Mouse (Mus musculus) inflammation-experienced regulatory T-cells, adult 6 months (primary cell): ENCODE measurements around the gene Kmt2e. TPM values are rescaled to one million over a fixed set of nuclear protein-coding genes. Genes with fewer than 3 reads are reported as not detected.

ENCODE experiments used
- ATAC-seq: one replicate; pipeline ENCODE4 v1.8.0; 2017
- polyA plus RNA-seq, 3 experiments: library from polyadenylated mRNA; unstranded; fragments of 100-300 nt; shearing (Covaris generic); gene quantifications; one replicate each; pipeline ENCODE4 v1.2.1; 2017

The Kmt2e gene
- polyA plus RNA-seq, 3 experiments from 2014 or later = 200 to 243 (median 210) TPM

GRCm38 (mm10) chr5:23432708-23433645, 1.3 kb upstream of the Kmt2e start:
- ATAC-seq = peak; percentile 64

- ATAC-seq = no peak
Observed at GRCm38 (mm10) chr5:23434598-23435481, 599 bp downstream of the Kmt2e start.

- no peak for ATAC-seq
Observed at GRCm38 (mm10) chr5:23435482-23436125, 1.4 kb downstream of the Kmt2e start.

GRCm38 (mm10) chr5:23436735-23437134, 2.5 kb downstream of the Kmt2e start:
- ATAC-seq = no peak

DNA sequence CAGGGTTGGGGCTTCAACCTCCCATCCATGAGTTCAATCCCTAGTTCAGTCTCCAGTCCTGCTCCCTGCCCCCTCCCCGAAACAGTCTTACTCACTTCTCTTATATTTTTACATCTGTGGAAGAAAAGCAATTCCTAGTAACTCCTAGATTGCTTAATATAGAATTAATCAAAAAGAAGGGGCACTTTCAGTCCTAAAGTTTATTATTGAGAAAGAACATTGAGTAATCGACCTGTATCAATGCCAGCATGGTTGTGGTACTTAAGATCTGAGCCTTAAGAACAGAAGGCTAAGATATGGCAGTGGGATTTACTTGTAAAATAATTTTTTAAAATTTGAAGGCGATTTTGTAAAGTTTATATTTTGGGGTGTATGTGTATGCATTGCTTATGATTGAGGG, 5.6 kb downstream of the Kmt2e start:
- ATAC-seq = no peak

DNA sequence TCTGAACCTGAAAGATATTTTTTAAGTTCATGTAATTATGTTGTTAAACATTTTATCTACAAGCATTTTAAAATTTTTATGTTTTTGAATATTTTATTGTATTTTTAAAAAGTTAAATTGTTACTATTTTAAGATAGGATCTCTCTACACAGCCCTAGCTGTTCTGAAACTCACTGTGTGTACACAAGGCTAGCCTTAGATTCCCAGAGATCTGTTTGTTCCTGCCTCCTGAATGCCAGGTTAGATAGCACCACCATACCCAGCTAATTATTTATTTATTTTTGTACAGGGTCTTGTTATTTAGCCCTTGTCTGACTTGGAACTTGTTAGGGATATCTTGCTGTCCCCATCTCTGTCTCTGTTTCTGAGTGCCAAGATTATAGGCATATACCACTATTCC, 6.3 kb downstream of the Kmt2e start:
- no peak for ATAC-seq

DNA sequence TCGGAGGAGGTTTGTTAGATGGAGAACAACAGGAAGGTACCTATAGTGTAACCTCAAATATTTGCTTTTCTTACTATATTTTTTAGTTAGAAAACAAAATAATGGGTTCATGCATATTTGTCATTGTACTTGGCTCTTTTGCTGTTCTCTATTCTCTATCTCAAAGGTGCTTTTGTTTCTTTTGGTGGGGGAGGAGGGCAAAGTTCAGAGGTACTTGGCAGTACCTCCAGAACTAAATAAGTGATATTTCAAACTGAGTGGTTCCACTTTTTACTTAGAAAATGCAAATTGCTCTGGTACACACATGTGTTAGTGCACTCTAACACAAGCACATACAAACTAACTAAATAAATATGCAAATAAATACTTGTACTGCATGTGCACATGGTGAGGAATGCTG, 7.7 kb downstream of the Kmt2e start:
- no peak for ATAC-seq

- no peak for ATAC-seq
Observed at GRCm38 (mm10) chr5:23444411-23444810, 10.2 kb downstream of the Kmt2e start.

DNA sequence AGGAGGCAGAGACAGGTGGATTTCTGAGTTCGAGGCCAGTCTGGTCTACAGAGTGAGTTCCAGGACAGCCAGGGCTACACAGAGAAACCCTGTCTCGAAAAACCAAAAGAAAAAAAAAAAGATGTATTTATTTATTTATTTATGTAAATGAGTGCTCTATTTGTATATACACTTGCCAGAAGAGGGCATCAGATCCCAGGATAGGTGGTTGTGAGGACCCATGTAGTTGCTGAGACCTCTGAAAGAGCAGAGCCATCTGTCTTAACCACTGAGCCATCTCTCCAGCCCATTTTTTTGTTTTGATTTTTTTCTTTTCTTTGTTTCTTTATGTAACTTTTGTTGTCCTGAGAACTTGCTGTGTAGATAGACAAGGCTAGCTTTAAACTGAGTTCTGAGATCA, 19.3 kb downstream of the Kmt2e start:
- peak; percentile 67 for ATAC-seq

GRCm38 (mm10) chr5:23461688-23462087, 27.4 kb downstream of the Kmt2e start:
- no peak for ATAC-seq

GRCm38 (mm10) chr5:23464247-23464646, 30.0 kb downstream of the Kmt2e start:
- peak; percentile 35 for ATAC-seq

GRCm38 (mm10) chr5:23464743-23465142, 30.5 kb downstream of the Kmt2e start:
- no peak for ATAC-seq

GRCm38 (mm10) chr5:23466546-23466945, 32.3 kb downstream of the Kmt2e start:
- no peak for ATAC-seq

DNA sequence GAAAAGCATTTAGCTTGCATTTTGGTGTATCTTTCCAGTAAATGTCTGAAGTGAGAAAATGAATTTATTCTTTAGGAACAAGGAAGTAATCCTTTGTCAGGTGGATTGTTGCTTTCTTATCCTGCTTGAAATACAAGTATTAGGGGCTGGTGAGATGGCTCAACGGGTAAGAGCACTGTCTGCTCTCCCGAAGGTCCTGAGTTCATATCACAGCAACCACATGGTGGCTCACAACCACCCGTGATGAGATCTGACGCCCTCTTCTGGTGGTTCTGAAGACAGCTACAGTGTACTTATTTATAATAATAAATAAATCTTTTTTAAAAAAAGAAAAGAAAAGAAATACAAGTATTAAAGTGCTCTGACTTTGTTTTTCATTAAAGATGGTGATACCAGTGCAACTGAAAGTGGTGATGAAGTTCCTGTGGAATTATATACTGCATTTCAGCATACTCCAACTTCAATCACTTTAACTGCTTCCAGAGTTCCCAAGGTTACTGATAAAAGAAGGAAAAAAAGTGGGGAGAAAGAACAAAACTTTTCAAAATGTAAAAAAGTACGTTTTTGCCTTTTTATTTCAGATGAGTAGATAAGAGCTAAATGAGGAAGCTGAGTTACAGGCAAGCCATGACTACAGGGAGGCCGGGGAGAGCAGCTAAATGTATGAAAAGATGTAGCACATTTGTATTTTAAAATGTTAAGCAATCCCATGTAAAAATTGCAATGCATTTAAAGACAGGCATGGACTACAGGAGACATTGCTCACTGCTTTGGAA, 39.0 kb downstream of the Kmt2e start:
- no peak for ATAC-seq

DNA sequence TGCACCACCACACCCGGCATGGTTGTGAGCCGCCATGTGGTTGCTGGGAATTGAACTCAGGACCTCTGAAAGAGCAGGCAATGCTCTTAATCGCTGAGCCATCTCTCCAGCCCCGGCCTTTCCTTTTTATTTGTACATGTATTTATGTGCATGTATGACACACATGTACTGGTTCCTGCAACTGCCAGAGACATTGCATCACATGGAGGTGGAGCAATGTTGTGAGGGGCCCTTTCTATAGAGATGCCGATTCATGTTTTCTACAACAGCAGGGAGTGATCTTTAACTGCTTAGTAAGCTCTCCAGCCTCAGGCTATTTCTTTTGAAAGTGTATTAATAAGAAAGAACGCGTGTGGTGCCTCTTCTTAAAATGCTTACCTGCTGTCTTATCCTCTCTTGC, 49.6 kb downstream of the Kmt2e start:
- no peak for ATAC-seq

GRCm38 (mm10) chr5:23489231-23489630, 55.0 kb downstream of the Kmt2e start:
- no peak for ATAC-seq

- ATAC-seq = peak; percentile 77
Observed at GRCm38 (mm10) chr5:23490797-23491196, 56.6 kb downstream of the Kmt2e start.

GRCm38 (mm10) chr5:23496396-23496795, 62.2 kb downstream of the Kmt2e start:
- no peak for ATAC-seq

GRCm38 (mm10) chr5:23496933-23497332, 62.7 kb downstream of the Kmt2e start:
- no peak for ATAC-seq

DNA sequence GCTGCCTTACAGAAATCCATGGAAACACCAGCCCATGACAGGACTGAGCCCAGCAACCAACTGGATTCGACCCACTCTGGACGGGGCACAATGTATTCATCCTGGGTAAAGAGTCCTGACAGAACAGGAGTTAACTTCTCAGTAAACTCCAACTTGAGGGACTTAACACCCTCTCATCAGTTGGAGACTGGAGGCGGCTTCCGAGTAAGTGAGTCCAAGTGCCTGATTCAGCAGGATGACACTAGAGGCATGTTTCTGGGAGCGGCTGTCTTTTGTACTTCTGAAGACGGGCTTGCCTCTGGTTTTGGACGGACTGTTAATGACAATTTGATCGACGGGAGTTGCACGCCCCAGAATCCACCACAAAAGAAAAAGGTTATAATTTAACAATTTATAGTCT, 63.7 kb downstream of the Kmt2e start:
- ATAC-seq = no peak

DNA sequence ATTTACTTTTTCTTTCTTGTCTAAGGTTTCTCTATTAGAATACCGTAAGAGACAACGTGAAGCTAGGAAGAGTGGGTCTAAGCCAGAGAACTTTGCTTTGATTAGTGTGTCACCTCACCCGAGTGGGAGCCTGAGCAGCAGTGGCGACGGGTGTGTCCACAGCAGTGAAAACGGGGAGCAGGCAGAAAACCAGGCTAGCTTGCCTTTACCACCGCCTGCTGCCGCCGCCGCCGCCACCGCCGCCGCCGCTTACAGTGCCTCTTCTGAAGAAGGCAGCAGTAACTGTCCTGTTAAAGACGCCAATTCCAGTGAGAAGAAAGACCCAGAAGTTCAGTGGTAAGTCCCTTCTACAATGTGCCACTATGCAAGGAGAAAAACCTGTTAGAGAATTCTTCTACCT, 65.0 kb downstream of the Kmt2e start:
- ATAC-seq = no peak

DNA sequence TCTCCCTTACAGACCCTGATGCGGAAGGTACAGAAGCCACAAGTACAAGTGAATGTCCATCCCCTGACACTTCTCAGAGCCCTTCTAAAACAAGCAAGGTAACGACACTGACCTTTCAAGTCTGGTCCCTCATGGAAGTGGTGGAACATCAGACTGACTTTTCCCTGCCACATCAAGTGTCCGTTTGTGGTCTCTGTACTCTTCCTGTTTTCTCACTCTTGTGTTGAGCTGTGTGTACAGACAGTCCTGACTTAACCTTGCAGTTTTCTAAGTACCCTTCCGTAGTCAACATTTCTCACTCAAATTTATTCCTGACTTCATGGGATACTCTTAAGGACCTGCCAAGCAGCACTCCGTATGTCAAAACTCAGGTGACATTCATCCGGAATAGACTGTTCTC, 66.5 kb downstream of the Kmt2e start:
- ATAC-seq = no peak
